Mouse (Mus musculus) forebrain, embryonic 12.5 days (tissue): ENCODE results near the gene Fcgr1. TPM values are rescaled to one million over a fixed set of nuclear protein-coding genes. Genes with fewer than 3 reads are reported as not detected.
"Not testable (repeated sequence)": the region's sequence is repeated elsewhere in the genome, so short reads cannot be mapped to it uniquely, and the experiment has no call there.

Experiments
- ATAC-seq: fragments of 200-750 bp; cut with Nextera tagmentation; 2 replicates; pipeline ENCODE4 v1.8.0; 2017; ENCODE audit warnings: moderate TSS enrichment; ENCODE audit not compliant: low FRiP score
- H3K27ac ChIP-seq: fragments of 300-500 bp; sonication (generic); 2 replicates; pipeline ENCODE4 v1.5.1; 2016; ENCODE audit warnings: mild to moderate bottlenecking
- H3K27me3 ChIP-seq: fragments of 300-500 bp; sonication (generic); 2 replicates; pipeline ENCODE4 v1.6.1; 2016; ENCODE audit warnings: mild to moderate bottlenecking
- H3K36me3 ChIP-seq: fragments of 300-500 bp; sonication (generic); replicated peaks from 2 replicates; pipeline ENCODE4 v1.6.1; 2016; ENCODE audit warnings: mild to moderate bottlenecking
- H3K4me1 ChIP-seq: fragments of 300-500 bp; sonication (generic); 2 replicates; pipeline ENCODE4 v1.6.1; 2016
- H3K4me2 ChIP-seq: fragments of 300-500 bp; sonication (generic); 2 replicates; pipeline ENCODE4 v1.6.1; 2016; ENCODE audit warnings: mild to moderate bottlenecking, moderate library complexity
- H3K4me3 ChIP-seq: fragments of 300-500 bp; sonication (generic); replicated peaks from 2 replicates; pipeline ENCODE4 v1.5.1; 2016; ENCODE audit warnings: mild to moderate bottlenecking
- H3K9ac ChIP-seq: fragments of 300-500 bp; sonication (generic); 2 replicates; pipeline ENCODE4 v1.6.1; 2016; ENCODE audit warnings: mild to moderate bottlenecking
- H3K9me3 ChIP-seq: fragments of 300-500 bp; sonication (generic); 2 replicates; pipeline ENCODE4 v1.6.1; 2016
- WGBS: fragments of 180-500 bp; shearing (Covaris S2); methylation state at CpG from one replicate; pipeline ENCODE4 v1.1.7; 2016; 5-methylcytosine and 5-hydroxymethylcytosine counted together
- microRNA-seq: library from miRNA; unstranded; fragments of <30 nt; microRNA quantifications from one replicate; pipeline ENCODE4, GENCODE M21; 2017
- polyA plus RNA-seq: library from polyadenylated mRNA; unstranded; fragments of >200 nt; fragmentation: Nextera tagmentation; extraction: Ambion mirVana; gene quantifications from 2 replicates; pipeline ENCODE4 v1.2.1, GENCODE M21; 2016

The Fcgr1 gene
- polyA plus RNA-seq, 1 experiment from 2014 or later: 0.54 TPM

GRCm38 (mm10) chr3:96238954-96239793, 54.6 kb downstream of the Fcgr1 start, which contains the start of gene Hist2h3c2:
Gene Hist2h3c2 (minus strand): TSS chr3:96239127.
- peaks cover 26% of the 10 kb centered on the region for H3K4me1 ChIP-seq
- H3K27ac ChIP-seq: peak within 1 kb of the TSS; percentile 89
- H3K4me3 ChIP-seq: peak within 1 kb of the TSS; percentile 50
- not testable (repeated sequence) for H3K27me3 ChIP-seq, H3K36me3 ChIP-seq, H3K9me3 ChIP-seq
- peak within 1 kb of the TSS; percentile 61 for H3K4me2 ChIP-seq
- 0% methylated on average over 21 of the region's 68 CpGs for WGBS
- peak within 1 kb of the TSS; percentile 79 for H3K9ac ChIP-seq
- peak; percentile 90 for ATAC-seq

- WGBS: under 1% methylated on average over 12 of the region's 12 CpGs
- ATAC-seq: no peak
- Histone ChIP-seq H3K27me3 (no peaks in the 10 kb centered on the region), H3K4me1 (peaks cover 21% of the 10 kb centered on the region), H3K4me3 (peak overlapping the region; percentile 50), H3K36me3 (no peaks in the 10 kb centered on the region), H3K9ac (peak overlapping the region; percentile 79), H3K4me2 (peak overlapping the region; percentile 61), H3K9me3 (no peaks in the 10 kb centered on the region), H3K27ac (peak overlapping the region; percentile 89)
Observed at GRCm38 (mm10) chr3:96237904-96238511, 55.8 kb downstream of the Fcgr1 start.

- H3K36me3 ChIP-seq: no peaks in the 10 kb centered on the region
- H3K9ac ChIP-seq: peak overlapping the region; percentile 79
- H3K4me3 ChIP-seq: peak overlapping the region; percentile 50
- no peaks in the 10 kb centered on the region for H3K9me3 ChIP-seq
- WGBS: 29% methylated on average over 7 of the region's 7 CpGs
- H3K27me3 ChIP-seq: no peaks in the 10 kb centered on the region
- H3K4me2 ChIP-seq: peak overlapping the region; percentile 61
- peak overlapping the region; percentile 89 for H3K27ac ChIP-seq
- ATAC-seq: no peak
- H3K4me1 ChIP-seq: peaks cover 21% of the 10 kb centered on the region
Observed at GRCm38 (mm10) chr3:96237335-96237903, 56.4 kb downstream of the Fcgr1 start.

- peaks cover 21% of the 10 kb centered on the region for H3K4me1 ChIP-seq
- H3K9ac ChIP-seq: peak overlapping the region; percentile 79; the same call in 1 of the 2 replicates
- no peaks in the 10 kb centered on the region for H3K27me3 ChIP-seq
- H3K36me3 ChIP-seq: no peaks in the 10 kb centered on the region
- WGBS: 83% methylated on average over 4 of the region's 4 CpGs
- peak overlapping the region; percentile 50 for H3K4me3 ChIP-seq
- peak overlapping the region; percentile 89 for H3K27ac ChIP-seq
- no peaks in the 10 kb centered on the region for H3K9me3 ChIP-seq
- peak overlapping the region; percentile 61 for H3K4me2 ChIP-seq
- no peak for ATAC-seq
Observed at GRCm38 (mm10) chr3:96236834-96237334, 56.9 kb downstream of the Fcgr1 start.

GRCm38 (mm10) chr3:96235836-96236235, 57.9 kb downstream of the Fcgr1 start:
- Histone ChIP-seq H3K4me2 (no peak overlapping the region), H3K4me3 (no peak overlapping the region)
- ATAC-seq: no peak

GRCm38 (mm10) chr3:96234914-96235313, 58.9 kb downstream of the Fcgr1 start:
- Histone ChIP-seq H3K4me2 (no peak overlapping the region), H3K4me1 (peaks cover 18% of the 10 kb centered on the region), H3K27me3 (no peaks in the 10 kb centered on the region), H3K9me3 (no peaks in the 10 kb centered on the region), H3K9ac (no peak overlapping the region), H3K4me3 (no peak overlapping the region), H3K36me3 (no peaks in the 10 kb centered on the region), H3K27ac (no peak overlapping the region)
- WGBS: 98% methylated on average over 2 of the region's 2 CpGs
- ATAC-seq: no peak

More at GRCm38 (mm10) chr3:96235836-96236235, 57.9 kb downstream of the Fcgr1 start:
- 79% methylated on average over 3 of the region's 3 CpGs for WGBS
- Histone ChIP-seq H3K4me1 (peaks cover 21% of the 10 kb centered on the region), H3K27me3 (no peaks in the 10 kb centered on the region), H3K9ac (no peak overlapping the region), H3K36me3 (no peaks in the 10 kb centered on the region), H3K9me3 (no peaks in the 10 kb centered on the region), H3K27ac (peak overlapping the region; percentile 15; the same call in 1 of the 2 replicates)

Small RNA genes within 50 kb of the gene (microRNA-seq; reads per million reads assigned to microRNA genes)
- gene Gm47311 (not detected), gene Gm47313 (not detected)

Other genes starting within 250 kb of the Fcgr1 start
- 39.2 and 47.0 TPM in 2 replicates for gene Vps45, start 235.5 kb downstream of the Fcgr1 start, polyA plus RNA-seq
- 14.0 and 15.5 TPM in 2 replicates for gene Otud7b, start 189.4 kb downstream of the Fcgr1 start, polyA plus RNA-seq
- 13.4 and 17.8 TPM in 2 replicates for gene Mtmr11, start 132.0 kb downstream of the Fcgr1 start, polyA plus RNA-seq
- 185 and 201 TPM in 2 replicates for gene Sf3b4, start 121.6 kb downstream of the Fcgr1 start, polyA plus RNA-seq
- gene Sv2a, start 112.8 kb downstream of the Fcgr1 start, polyA plus RNA-seq: 22.9 and 24.3 TPM in 2 replicates
- 72.2 and 77.9 TPM in 2 replicates for gene Bola1, start 74.3 kb downstream of the Fcgr1 start, polyA plus RNA-seq
- gene Hist2h2ab, start 74.1 kb downstream of the Fcgr1 start, polyA plus RNA-seq: 1.1 and 1.7 TPM in 2 replicates
- 13.8 and 14.0 TPM in 2 replicates for gene Hist2h2ac, start 73.1 kb downstream of the Fcgr1 start, polyA plus RNA-seq
- 14.9 and 15.4 TPM in 2 replicates for gene Hist2h2be, start 72.8 kb downstream of the Fcgr1 start, polyA plus RNA-seq
- 11.6 and 17.3 TPM in 2 replicates for gene Hist2h3c2, start 54.8 kb downstream of the Fcgr1 start, polyA plus RNA-seq
- gene Hist2h2aa2, start 53.7 kb downstream of the Fcgr1 start, polyA plus RNA-seq: 79.4 and 86.1 TPM in 2 replicates
- 18.5 and 21.0 TPM in 2 replicates for gene Hist2h2aa1, start 48.5 kb downstream of the Fcgr1 start, polyA plus RNA-seq
- gene Hist2h3c1, start 47.3 kb downstream of the Fcgr1 start, polyA plus RNA-seq: not detected in 2 replicates
- gene Hist2h4, start 30.7 kb downstream of the Fcgr1 start, polyA plus RNA-seq: 16.1 and 19.5 TPM in 2 replicates
- gene Hist2h3b, start 25.3 kb downstream of the Fcgr1 start, polyA plus RNA-seq: 94.8 and 111 TPM in 2 replicates
- gene Hist2h2bb, start 24.2 kb downstream of the Fcgr1 start, polyA plus RNA-seq: 22.9 and 28.6 TPM in 2 replicates
- not detected in 2 replicates for gene BC107364, start 158.3 kb upstream of the Fcgr1 start, polyA plus RNA-seq
- 0.54 and 0.84 TPM in 2 replicates for gene Hfe2, start 231.2 kb upstream of the Fcgr1 start, polyA plus RNA-seq